Mouse (Mus musculus) MEL (cell line): ENCODE data around the gene Lmx1b.

ENCODE experiments used
- CTCF ChIP-seq, 3 experiments: IDR thresholded peaks in 2 of 3; conservative IDR thresholded peaks in 1 of 3; 2 replicates each; pipeline ENCODE4 v1.5.1; 2011 to 2012; ENCODE audit warnings: low read length in 3 of 3, low read depth in 2 of 3, mild to moderate bottlenecking in 2 of 3, improper control_type of control experiment in 1 of 3, inconsistent platforms in 1 of 3, mixed read lengths in 1 of 3, moderate library complexity in 1 of 3; ENCODE audit not compliant: control insufficient read depth in 1 of 3, insufficient read depth in 1 of 3, poor library complexity in 1 of 3, severe bottlenecking in 1 of 3
- EP300 ChIP-seq, 2 experiments: IDR thresholded peaks; 2 replicates each; pipeline ENCODE4 v1.6.1; 2011; ENCODE audit warnings: improper control_type of control experiment in 2 of 2, low read length in 2 of 2, low read depth in 1 of 2, mild to moderate bottlenecking in 1 of 2
- GATA1 ChIP-seq: IDR thresholded peaks from 2 replicates; pipeline ENCODE4 v1.6.1; 2011; ENCODE audit warnings: low read depth, low read length, improper control_type of control experiment
- MAFK ChIP-seq: IDR thresholded peaks from 2 replicates; pipeline ENCODE4 v1.6.1; 2011; ENCODE audit warnings: low read depth, mild to moderate bottlenecking, low read length, improper control_type of control experiment, borderline replicate concordance
- MAZ ChIP-seq: IDR thresholded peaks from 2 replicates; pipeline ENCODE4 v1.6.1; 2012; ENCODE audit warnings: low read depth, mild to moderate bottlenecking, inconsistent platforms, low read length, improper control_type of control experiment
- NELFE ChIP-seq: IDR thresholded peaks from 2 replicates; pipeline ENCODE4 v1.6.1; 2011; ENCODE audit warnings: low read depth, low read length, improper control_type of control experiment
- POLR2A ChIP-seq, 2 experiments: IDR thresholded peaks; 2 replicates each; pipeline ENCODE4 v1.6.1; 2011 to 2012; ENCODE audit warnings: low read length in 2 of 2, mild to moderate bottlenecking in 2 of 2, control low read depth in 1 of 2, improper control_type of control experiment in 1 of 2, low read depth in 1 of 2, moderate library complexity in 1 of 2; ENCODE audit not compliant: control insufficient read depth in 1 of 2, insufficient read depth in 1 of 2, poor library complexity in 1 of 2
- POLR2AphosphoS2 ChIP-seq: IDR thresholded peaks from 2 replicates; pipeline ENCODE4 v1.6.1; 2011; ENCODE audit warnings: low read length, improper control_type of control experiment
- POLR2AphosphoS5 ChIP-seq: IDR thresholded peaks from 2 replicates; pipeline ENCODE4 v1.6.1; 2012; ENCODE audit warnings: low read depth, borderline replicate concordance, mild to moderate bottlenecking, inconsistent platforms, low read length, moderate library complexity, mixed read lengths
- RCOR1 ChIP-seq: IDR thresholded peaks from 2 replicates; pipeline ENCODE4 v1.6.1; 2012; ENCODE audit warnings: low read depth, mild to moderate bottlenecking, inconsistent platforms, low read length, improper control_type of control experiment
- SIN3A ChIP-seq: IDR thresholded peaks from 2 replicates; pipeline ENCODE4 v1.6.1; 2012; ENCODE audit warnings: low read length, improper control_type of control experiment, inconsistent platforms
- TAL1 ChIP-seq: IDR thresholded peaks from 2 replicates; pipeline ENCODE4 v1.6.1; 2012; ENCODE audit warnings: mild to moderate bottlenecking, inconsistent platforms, low read length, moderate library complexity, mixed read lengths
- ZNF384 ChIP-seq: IDR thresholded peaks from 2 replicates; pipeline ENCODE4 v1.6.1; 2012; ENCODE audit warnings: low read depth, mild to moderate bottlenecking, inconsistent platforms, low read length, improper control_type of control experiment

GRCm38 (mm10) chr2:33559334-33559733 lies 81.0 kb downstream of the Lmx1b start:
- TF ChIP-seq CTCF (IDR thresholded peaks at IDR 0.05 in 2 of 3, conservative IDR thresholded peaks at IDR 0.05 in 1 of 3; ENCODE audit: control insufficient read depth in 1 of 3, insufficient read depth in 1 of 3, low read depth in 2 of 3, low read length in 3 of 3, poor library complexity in 1 of 3, severe bottlenecking in 1 of 3) (no peak), GATA1 (no peak), MAFK (no peak), NELFE (no peak), POLR2A (IDR thresholded peaks at IDR 0.05; ENCODE audit: control insufficient read depth in 1 of 2, insufficient read depth in 1 of 2, low read depth in 1 of 2, low read length in 2 of 2, poor library complexity in 1 of 2) (no peak), TAL1 (no peak), POLR2AphosphoS5 (no peak), POLR2AphosphoS2 (no peak), EP300 (IDR thresholded peaks at IDR 0.05; ENCODE audit: low read depth in 1 of 2, low read length in 2 of 2) (no peak), SIN3A (no peak), ZNF384 (no peak), RCOR1 (no peak), MAZ (no peak)
